Mouse (Mus musculus): ENCODE results near the gene Apoc2. TPM values are rescaled to one million over a fixed set of nuclear protein-coding genes. Genes with fewer than 3 reads are reported as not detected.

Gene Apoc2
- total and polyA plus RNA-seq, 3 experiments, result 0.47 TPM; not detected in 2

DNA sequence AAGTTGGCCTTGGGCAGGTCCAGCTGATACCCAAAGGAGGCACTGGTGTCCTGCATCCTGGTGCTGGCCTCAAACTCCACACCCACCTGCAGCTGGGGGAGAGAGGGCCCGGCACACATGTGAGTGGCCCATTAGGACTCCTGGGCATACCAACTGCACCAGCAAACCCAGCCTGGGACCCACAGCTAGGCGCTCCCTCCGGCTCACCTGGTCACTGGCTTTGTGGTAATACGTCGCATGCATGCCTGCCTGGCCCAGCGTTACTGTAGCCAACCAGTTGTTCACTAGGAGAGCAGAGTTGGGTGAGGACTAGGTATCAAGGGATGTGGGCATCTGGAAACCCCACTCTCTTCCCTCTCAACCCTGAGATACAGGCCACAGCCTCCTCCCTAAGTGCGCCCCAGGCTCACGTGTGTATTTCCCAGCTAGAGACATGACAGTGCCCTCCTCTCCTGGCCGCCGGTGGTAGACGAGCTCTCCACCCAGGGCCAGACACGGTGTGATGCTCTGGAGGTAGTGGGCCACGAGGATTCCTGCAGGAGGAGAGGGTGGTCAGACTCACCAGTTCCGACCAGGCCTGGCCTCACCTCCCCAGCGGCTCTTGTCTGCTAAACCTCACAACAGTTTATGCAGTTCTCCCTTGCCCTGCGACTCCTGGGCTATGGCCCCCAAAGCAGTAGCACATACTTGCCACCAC, 25.3 kb upstream of the Apoc2 start:
- Histone ChIP-seq H3K4me1 (ENCODE audit: control insufficient read depth, insufficient read depth, low read length) (peaks cover 15% of the 10 kb centered on the region), H3K27ac (no peak overlapping the region), H3K9ac (ENCODE audit: low read depth, low read length) (no peak overlapping the region), H3K27me3 (ENCODE audit: control insufficient read depth, insufficient read depth, low read length) (no peaks in the 10 kb centered on the region), H3K36me3 (ENCODE audit: control insufficient read depth, insufficient read depth, low read length) (no peaks in the 10 kb centered on the region; the same call in 1 of the 2 replicates), H3K79me2 (replicated peaks; ENCODE audit: control insufficient read depth, insufficient read depth, low read length) (no peaks in the 10 kb centered on the region), H3K4me3 (no peak overlapping the region)
- intact Hi-C loops (cut with DNase I), result loop anchor here (5.0 to 10.0 kb wide), 2 partner anchors 108 to 301 kb away; partner anchors contain the start of genes Ckm and Klc3
- WGBS, result 94% methylated on average over 16 of the region's 16 CpGs
- no peak for TF ChIP-seq POLR2A (IDR thresholded peaks at IDR 0.05; ENCODE audit: insufficient read depth, low read depth, low read length)
- TF ChIP-seq CTCF (IDR thresholded peaks at IDR 0.05), result no peak
- TF ChIP-seq EP300 (IDR thresholded peaks at IDR 0.05; ENCODE audit: insufficient read depth, low read depth, low read length), result no peak
- DNase-seq, result no peak

DNA sequence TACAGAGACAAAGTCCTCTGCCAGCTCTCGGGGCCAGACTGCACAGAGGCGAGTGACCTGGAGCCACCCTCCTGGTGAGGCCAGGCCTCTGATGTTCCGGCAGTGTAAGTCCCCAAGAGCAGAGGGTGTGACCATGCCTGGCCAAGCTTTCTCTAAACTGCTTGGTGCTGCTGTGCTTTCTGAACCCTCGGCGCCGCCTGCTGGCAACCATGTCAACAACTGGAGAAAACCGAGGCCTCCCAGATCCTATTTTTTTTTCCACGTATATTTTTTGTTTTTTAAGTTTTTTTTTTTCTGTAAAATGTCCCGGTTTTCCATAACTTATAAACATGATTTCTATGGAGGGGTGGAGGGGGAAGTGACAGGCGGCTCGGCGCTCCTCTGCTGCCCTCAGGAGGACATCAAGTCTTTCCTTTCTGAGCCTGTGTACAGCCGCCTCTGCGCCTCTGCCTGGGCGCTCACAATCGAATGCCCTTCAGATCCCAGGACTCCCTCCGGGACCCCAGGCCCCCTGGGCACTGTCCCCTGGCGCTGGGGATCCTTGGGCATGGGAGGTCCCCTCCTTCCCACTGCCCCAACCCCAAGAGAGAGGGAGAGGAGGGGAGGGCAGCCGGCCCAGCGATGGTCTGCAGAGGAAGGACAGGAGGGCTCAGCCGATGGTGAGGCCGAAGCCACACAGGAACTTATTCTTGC, 23.5 kb upstream of the Apoc2 start:
- TF ChIP-seq POLR2A (IDR thresholded peaks at IDR 0.05; ENCODE audit: insufficient read depth, low read depth, low read length) (no peak; the same call in none of the 2 replicates), EP300 (IDR thresholded peaks at IDR 0.05; ENCODE audit: insufficient read depth, low read depth, low read length) (peak; percentile 80), CTCF (IDR thresholded peaks at IDR 0.05) (peak; percentile 82)
- H3K9ac ChIP-seq (ENCODE audit: low read depth, low read length), result peak overlapping the region; percentile 66
- peak overlapping the region; percentile 84 for H3K27ac ChIP-seq
- 0 out of 2 replicates have a peak overlapping the region, but pooled peaks have one; percentile 1 for H3K4me3 ChIP-seq
- H3K36me3 ChIP-seq (ENCODE audit: control insufficient read depth, insufficient read depth, low read length), result no peaks in the 10 kb centered on the region; the same call in 1 of the 2 replicates
- intact Hi-C loops (cut with DNase I), result loop anchor here (1.0 to 10.0 kb wide), 3 partner anchors 32 to 299 kb away; partner anchors contain the start of genes Ckm and Klc3
- H3K4me1 ChIP-seq (ENCODE audit: control insufficient read depth, insufficient read depth, low read length), result peaks cover 15% of the 10 kb centered on the region
- no peaks in the 10 kb centered on the region for H3K79me2 ChIP-seq (replicated peaks; ENCODE audit: control insufficient read depth, insufficient read depth, low read length)
- H3K27me3 ChIP-seq (ENCODE audit: control insufficient read depth, insufficient read depth, low read length), result no peaks in the 10 kb centered on the region
- peak; percentile 84 to 85 for DNase-seq
- WGBS, result 23% methylated on average over 22 of the region's 22 CpGs

DNA sequence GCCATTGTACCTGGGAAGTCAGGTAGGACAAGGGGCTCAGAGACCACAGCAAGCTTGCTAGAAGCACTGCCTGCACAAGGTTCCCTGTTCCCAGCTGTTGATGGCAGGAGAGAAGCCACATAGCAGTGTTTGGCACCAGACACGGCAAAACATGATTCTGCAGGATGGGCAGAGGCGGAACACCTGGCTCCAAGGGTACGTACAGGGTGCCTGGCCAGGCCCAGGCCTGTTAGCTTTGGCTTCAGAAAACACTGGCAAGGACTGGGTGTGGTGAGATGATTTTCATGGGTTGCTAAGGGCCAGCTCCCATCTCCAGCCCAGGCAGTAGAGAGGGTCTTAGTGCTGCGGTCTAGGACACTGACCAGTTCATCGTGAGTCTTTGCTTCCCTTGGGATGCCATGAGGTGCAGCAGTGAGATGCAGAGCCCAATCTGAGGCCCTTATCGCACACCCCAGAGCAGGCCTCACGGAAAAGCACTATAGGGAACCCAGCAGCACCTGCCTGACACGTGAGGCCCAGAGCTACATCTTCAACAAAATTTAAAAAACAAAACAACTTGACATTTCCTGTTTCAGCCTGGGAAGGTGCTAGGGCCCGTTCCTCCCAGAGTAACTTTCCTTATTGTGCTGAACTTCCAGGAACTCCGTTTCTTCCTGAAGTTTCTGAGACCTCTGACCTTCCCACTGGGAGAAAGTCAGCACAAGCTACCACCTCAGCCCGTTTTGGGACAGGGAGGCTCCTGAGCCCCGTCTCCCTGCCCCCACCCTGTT, 22.7 kb upstream of the Apoc2 start:
- no peak; the same call in 1 of the 2 replicates for TF ChIP-seq EP300 (IDR thresholded peaks at IDR 0.05; ENCODE audit: insufficient read depth, low read depth, low read length)
- peak; percentile 43; the same call in 1 of the 2 replicates for TF ChIP-seq POLR2A (IDR thresholded peaks at IDR 0.05; ENCODE audit: insufficient read depth, low read depth, low read length)
- Histone ChIP-seq H3K4me1 (ENCODE audit: control insufficient read depth, insufficient read depth, low read length) (peaks cover 15% of the 10 kb centered on the region), H3K27ac (peak overlapping the region; percentile 84)

DNA sequence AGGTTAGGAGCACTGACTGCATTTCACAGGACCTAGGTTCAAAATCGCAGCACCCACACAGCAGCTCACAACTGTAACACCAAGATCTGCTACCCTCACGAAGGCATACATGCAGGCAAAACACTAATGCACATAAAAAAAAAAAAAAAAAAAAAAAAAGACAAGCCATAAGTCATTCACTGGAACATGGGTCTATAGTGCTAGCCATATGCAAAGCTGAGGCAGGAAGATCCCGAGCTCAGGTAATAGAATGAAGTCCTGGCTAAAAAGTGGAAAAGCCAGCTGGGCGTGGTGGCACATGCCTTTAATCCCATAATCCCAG, 22.0 kb upstream of the Apoc2 start:
- Histone ChIP-seq H3K4me3 (no peak overlapping the region), H3K9ac (ENCODE audit: low read depth, low read length) (no peak overlapping the region), H3K27me3 (ENCODE audit: control insufficient read depth, insufficient read depth, low read length) (no peaks in the 10 kb centered on the region), H3K79me2 (replicated peaks; ENCODE audit: control insufficient read depth, insufficient read depth, low read length) (no peaks in the 10 kb centered on the region), H3K36me3 (ENCODE audit: control insufficient read depth, insufficient read depth, low read length) (no peaks in the 10 kb centered on the region; the same call in 1 of the 2 replicates), H3K27ac (peak overlapping the region; percentile 84; the same call in 1 of the 2 replicates), H3K4me1 (ENCODE audit: control insufficient read depth, insufficient read depth, low read length) (peaks cover 17% of the 10 kb centered on the region)
- intact Hi-C loops (cut with DNase I), result loop anchor here (5.0 to 10.0 kb wide), 2 partner anchors 105 to 297 kb away; partner anchors contain the start of genes Ckm and Klc3
- no peak for DNase-seq
- WGBS, result 78% methylated on average over 4 of the region's 4 CpGs
- TF ChIP-seq EP300 (IDR thresholded peaks at IDR 0.05; ENCODE audit: insufficient read depth, low read depth, low read length) (no peak), CTCF (IDR thresholded peaks at IDR 0.05) (no peak), POLR2A (IDR thresholded peaks at IDR 0.05; ENCODE audit: insufficient read depth, low read depth, low read length) (no peak)

More for the DNA sequence above, 22.7 kb upstream of the Apoc2 start:
- Histone ChIP-seq H3K4me3 (0 out of 2 replicates have a peak overlapping the region, but pooled peaks have one; percentile 1), H3K27me3 (ENCODE audit: control insufficient read depth, insufficient read depth, low read length) (no peaks in the 10 kb centered on the region), H3K79me2 (replicated peaks; ENCODE audit: control insufficient read depth, insufficient read depth, low read length) (no peaks in the 10 kb centered on the region), H3K36me3 (ENCODE audit: control insufficient read depth, insufficient read depth, low read length) (no peaks in the 10 kb centered on the region; the same call in 1 of the 2 replicates), H3K9ac (ENCODE audit: low read depth, low read length) (peak overlapping the region; percentile 30)
- 38% methylated on average over 12 of the region's 12 CpGs for WGBS
- intact Hi-C loops (cut with DNase I), result loop anchor here (1.0 to 10.0 kb wide), 3 partner anchors 31 to 298 kb away; partner anchors contain the start of genes Ckm and Klc3
- no peak for DNase-seq

DNA sequence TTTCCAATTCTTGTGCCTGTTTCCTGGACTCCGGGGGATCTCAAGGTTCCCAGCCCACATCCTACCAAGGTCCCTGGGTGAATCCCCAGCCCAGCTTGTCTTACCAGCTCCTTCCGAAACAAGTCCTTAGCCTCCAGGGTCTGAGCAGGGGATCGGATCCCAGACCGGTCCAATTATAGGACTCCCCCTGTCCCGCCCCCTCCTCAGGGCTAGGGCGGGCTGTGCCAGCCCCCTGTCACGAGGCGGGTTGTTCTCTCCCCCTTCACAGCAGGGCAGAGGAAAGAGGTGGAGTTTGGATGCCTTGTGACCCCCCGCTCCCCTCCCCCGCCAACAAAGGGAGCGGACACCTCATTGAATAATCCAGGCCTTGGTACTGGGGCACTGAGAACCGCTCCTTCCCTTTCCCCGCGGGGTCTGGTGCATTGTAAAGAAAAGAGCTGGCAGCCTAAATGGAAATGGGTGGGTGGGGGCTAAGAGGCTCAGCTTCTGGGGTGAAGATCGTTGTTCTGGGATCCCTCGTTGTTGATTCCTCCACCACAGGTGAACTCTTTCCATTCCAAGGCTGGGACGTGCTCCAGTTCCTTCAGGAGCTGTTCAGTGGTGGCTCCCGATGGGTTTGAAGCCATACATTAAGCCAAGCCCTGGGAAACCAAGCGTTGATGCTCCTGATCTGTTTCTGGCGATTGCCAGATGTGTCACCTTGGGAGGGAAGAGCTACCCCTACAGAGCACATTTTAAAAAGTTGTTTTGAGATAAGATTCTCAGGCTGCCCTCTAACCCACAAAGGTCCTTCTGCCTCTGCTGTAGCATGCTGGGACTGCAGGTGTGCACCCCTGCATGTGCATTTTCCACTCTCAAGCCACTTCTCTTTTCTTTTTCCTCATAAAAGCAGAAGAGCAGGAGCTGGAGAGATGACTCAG, 21.4 kb upstream of the Apoc2 start, which contains the start of gene Apoe:
Gene Apoe, minus strand, starts transcription at position 282 of the 920 bp plus-strand sequence.
- Histone ChIP-seq H3K27ac (peak within 1 kb of the TSS; percentile 84), H3K4me1 (ENCODE audit: control insufficient read depth, insufficient read depth, low read length) (peaks cover 18% of the 10 kb centered on the region), H3K9ac (ENCODE audit: low read depth, low read length) (peak within 1 kb of the TSS; percentile 49), H3K36me3 (ENCODE audit: control insufficient read depth, insufficient read depth, low read length) (no peaks in the 10 kb centered on the region; the same call in 1 of the 2 replicates), H3K79me2 (replicated peaks; ENCODE audit: control insufficient read depth, insufficient read depth, low read length) (no peaks in the 10 kb centered on the region), H3K4me3 (peak within 1 kb of the TSS; percentile 43), H3K27me3 (ENCODE audit: control insufficient read depth, insufficient read depth, low read length) (no peaks in the 10 kb centered on the region)
- peak; percentile 79 to 85 for DNase-seq
- intact Hi-C loops (cut with DNase I), result no loop called here
- TF ChIP-seq POLR2A (IDR thresholded peaks at IDR 0.05; ENCODE audit: insufficient read depth, low read depth, low read length) (peak; percentile 81), EP300 (IDR thresholded peaks at IDR 0.05; ENCODE audit: insufficient read depth, low read depth, low read length) (0 out of 2 replicates have a peak, but pooled peaks have one; percentile 27), CTCF (IDR thresholded peaks at IDR 0.05) (no peak)
- WGBS, result 7% methylated on average over 20 of the region's 20 CpGs

All from heart, adult 2 months (tissue).